Mouse (Mus musculus) heart, adult 2 months (tissue): Measurements from ENCODE around the gene Reep3. TPM values are rescaled to one million over a fixed set of nuclear protein-coding genes. Genes with fewer than 3 reads are reported as not detected.

Source experiments
- DNase-seq, 2 experiments: peaks; one replicate each; pipeline ENCODE4 v3.0.0; 2021
- H3K27ac ChIP-seq: fragments of 200-600 bp; 2 replicates; pipeline ENCODE4 v1.8.1; 2022
- H3K27me3 ChIP-seq: fragments of 200-500 bp; 2 replicates; pipeline ENCODE4 v1.6.1; 2012; ENCODE audit warnings: mild to moderate bottlenecking, low read length, inconsistent platforms, mixed read lengths; ENCODE audit not compliant: control insufficient read depth, insufficient read depth
- H3K36me3 ChIP-seq: fragments of 200-500 bp; 2 replicates; pipeline ENCODE4 v1.6.1; 2012; ENCODE audit warnings: low read length, inconsistent platforms; ENCODE audit not compliant: control insufficient read depth, insufficient read depth
- H3K4me1 ChIP-seq: fragments of 200-500 bp; 2 replicates; pipeline ENCODE4 v1.6.1; 2011; ENCODE audit warnings: low read length; ENCODE audit not compliant: control insufficient read depth, insufficient read depth
- H3K4me3 ChIP-seq: fragments of 200-600 bp; 2 replicates; pipeline ENCODE4 v1.8.1; 2022
- H3K79me2 ChIP-seq: fragments of 200-500 bp; replicated peaks from 2 replicates; pipeline ENCODE4 v1.6.1; 2012; ENCODE audit warnings: mild to moderate bottlenecking, inconsistent platforms, low read length, moderate library complexity, mixed read lengths; ENCODE audit not compliant: control insufficient read depth, insufficient read depth
- H3K9ac ChIP-seq: fragments of 200-500 bp; 2 replicates; pipeline ENCODE4 v1.6.1; 2012; ENCODE audit warnings: low read depth, mild to moderate bottlenecking, control low read depth, inconsistent platforms, low read length, mixed read lengths
- CTCF ChIP-seq: fragments of 200-600 bp; IDR thresholded peaks from 2 replicates; pipeline ENCODE4 v1.8.1; 2022; ENCODE audit warnings: antibody characterized with exemption, mild to moderate bottlenecking, moderate library complexity
- EP300 ChIP-seq: fragments of 200-500 bp; IDR thresholded peaks from 2 replicates; pipeline ENCODE4 v1.6.1; 2011; ENCODE audit warnings: low read depth, low read length, control low read depth; ENCODE audit not compliant: insufficient read depth
- POLR2A ChIP-seq: fragments of 200-500 bp; IDR thresholded peaks from 2 replicates; pipeline ENCODE4 v1.6.1; 2011; ENCODE audit warnings: mild to moderate bottlenecking, low read depth, low read length, control low read depth; ENCODE audit not compliant: insufficient read depth
- WGBS: fragments of 180-500 bp; shearing (Covaris S2); methylation state at CpG from one replicate; pipeline ENCODE4 v1.1.7; 2018; 5-methylcytosine and 5-hydroxymethylcytosine counted together
- intact Hi-C: fragments of 180-260 bp; cut with DNase I; formaldehyde crosslinking; loops from one replicate; pipeline ENCODE4 v1.15.1; 2025
- polyA plus RNA-seq: library from polyadenylated mRNA; depleted of rRNA; stranded (reverse); fragments of >200 nt; gene quantifications from 2 replicates; pipeline ENCODE4 v1.2.3, GENCODE M21; 2012
- total RNA-seq, 2 experiments: library from RNA; stranded (reverse); gene quantifications; 2 replicates each; pipeline ENCODE4 v1.2.3; 2021

Gene Reep3
- total and polyA plus RNA-seq, 3 experiments, result 14.9 to 20.2 (median 19.7) TPM

GRCm38 (mm10) chr10:67057208-67057607 lies 39.5 kb downstream of the Reep3 start:
- Histone ChIP-seq H3K27me3 (no peaks in the 10 kb centered on the region), H3K4me3 (no peak overlapping the region), H3K9ac (no peak overlapping the region), H3K36me3 (peaks cover 28% of the 10 kb centered on the region), H3K79me2 (peaks cover 2% of the 10 kb centered on the region; the same call in 1 of the 2 replicates), H3K4me1 (peaks cover 35% of the 10 kb centered on the region), H3K27ac (peak overlapping the region; percentile 86)
- intact Hi-C loops, result loop anchor here (2.0 to 5.0 kb wide), 4 partner anchors 40 to 146 kb away; partner anchors contain the start of genes Jmjd1c and Reep3
- no peak for DNase-seq
- TF ChIP-seq EP300 (no peak), CTCF (no peak), POLR2A (no peak)

GRCm38 (mm10) chr10:67055867-67056856 lies 40.6 kb downstream of the Reep3 start:
- peaks cover 36% of the 10 kb centered on the region for H3K4me1 ChIP-seq

GRCm38 (mm10) chr10:67053475-67053874 lies 43.3 kb downstream of the Reep3 start:
- peak in 1 of 2 experiments; percentile 41 for DNase-seq
- no peak for TF ChIP-seq CTCF
- TF ChIP-seq EP300, result no peak
- no peak for TF ChIP-seq POLR2A
- peaks cover 3% of the 10 kb centered on the region; the same call in 1 of the 2 replicates for H3K79me2 ChIP-seq
- no peak overlapping the region for H3K4me3 ChIP-seq
- 0 out of 2 replicates have a peak overlapping the region, but pooled peaks have one; percentile 10 for H3K9ac ChIP-seq
- peaks cover 37% of the 10 kb centered on the region for H3K4me1 ChIP-seq
- no peaks in the 10 kb centered on the region for H3K27me3 ChIP-seq
- peak overlapping the region; percentile 63 for H3K27ac ChIP-seq
- H3K36me3 ChIP-seq, result peaks cover 29% of the 10 kb centered on the region
- intact Hi-C loops, result no loop called here
- WGBS, result 13% methylated on average over 9 of the region's 9 CpGs

More at GRCm38 (mm10) chr10:67055867-67056856, 40.6 kb downstream of the Reep3 start:
- no peak for DNase-seq
- H3K9ac ChIP-seq, result peak overlapping the region; percentile 3
- peak overlapping the region; percentile 33; the same call in 1 of the 2 replicates for H3K4me3 ChIP-seq
- H3K27ac ChIP-seq, result peak overlapping the region; percentile 86
- TF ChIP-seq POLR2A (no peak), EP300 (peak; percentile 31; the same call in 1 of the 2 replicates)
- peaks cover 35% of the 10 kb centered on the region for H3K36me3 ChIP-seq
- 13% methylated on average over 17 of the region's 17 CpGs for WGBS
- H3K79me2 ChIP-seq, result peaks cover 2% of the 10 kb centered on the region; the same call in 1 of the 2 replicates
- intact Hi-C loops, result loop anchor here (2.0 to 5.0 kb wide), 4 partner anchors 41 to 145 kb away; partner anchors contain the start of genes Jmjd1c and Reep3
- H3K27me3 ChIP-seq, result no peaks in the 10 kb centered on the region

GRCm38 (mm10) chr10:67052429-67052828 lies 44.3 kb downstream of the Reep3 start:
- TF ChIP-seq CTCF (no peak), EP300 (no peak), POLR2A (no peak)
- peaks cover 31% of the 10 kb centered on the region for H3K4me1 ChIP-seq
- intact Hi-C loops, result no loop called here

GRCm38 (mm10) chr10:67051466-67051865 lies 45.3 kb downstream of the Reep3 start:
- DNase-seq, result no peak
- Histone ChIP-seq H3K4me3 (no peak overlapping the region), H3K36me3 (peaks cover 24% of the 10 kb centered on the region), H3K9ac (no peak overlapping the region), H3K79me2 (peaks cover 3% of the 10 kb centered on the region; the same call in 1 of the 2 replicates), H3K4me1 (peaks cover 31% of the 10 kb centered on the region), H3K27ac (peak overlapping the region; percentile 63), H3K27me3 (no peaks in the 10 kb centered on the region)
- intact Hi-C loops, result no loop called here
- TF ChIP-seq CTCF, result no peak
- TF ChIP-seq EP300, result no peak
- TF ChIP-seq POLR2A, result no peak
- WGBS, result 56% methylated on average over 5 of the region's 5 CpGs

More at GRCm38 (mm10) chr10:67052429-67052828, 44.3 kb downstream of the Reep3 start:
- Histone ChIP-seq H3K36me3 (peaks cover 27% of the 10 kb centered on the region), H3K27ac (peak overlapping the region; percentile 63), H3K79me2 (peaks cover 3% of the 10 kb centered on the region; the same call in 1 of the 2 replicates), H3K9ac (no peak overlapping the region), H3K27me3 (no peaks in the 10 kb centered on the region), H3K4me3 (no peak overlapping the region)
- WGBS, result 54% methylated on average over 9 of the region's 9 CpGs
- no peak for DNase-seq
